Mouse (Mus musculus): ENCODE data around the gene Gm49380. TPM values are rescaled to one million over a fixed set of nuclear protein-coding genes. Genes with fewer than 3 reads are reported as not detected.

Gm49380 gene
- total and polyA plus RNA-seq, 3 experiments: 0.24 TPM; not detected in 2

- TF ChIP-seq ELF1 (IDR thresholded peaks at IDR 0.05; ENCODE audit: low read depth, low read length) (no peak; the same call in 1 of the 2 replicates), MAZ (IDR thresholded peaks at IDR 0.05; ENCODE audit: low read depth, low read length) (peak; percentile 89; the same call in 1 of the 2 replicates), MXI1 (IDR thresholded peaks at IDR 0.05; ENCODE audit: low read depth, low read length) (no peak; the same call in 1 of the 2 replicates)
Measured at GRCm38 (mm10) chr9:44043708-44044425, 69.4 kb downstream of the Gm49380 start (continued).

- peak within 1 kb of the TSS; percentile 61 for H3K27ac ChIP-seq (ENCODE audit: control insufficient read depth, low read depth, low read length)
- TF ChIP-seq GATA1 (IDR thresholded peaks at IDR 0.05; ENCODE audit: low read depth, low read length) (no peak), ELF1 (IDR thresholded peaks at IDR 0.05; ENCODE audit: low read depth, low read length) (no peak), ZKSCAN1 (IDR thresholded peaks at IDR 0.05; ENCODE audit: low read depth, low read length) (no peak), CHD2 (IDR thresholded peaks at IDR 0.05; ENCODE audit: low read length) (no peak)
- peak within 1 kb of the TSS; percentile 13 to 35; a peak in 2 of 4 replicates for H3K4me3 ChIP-seq (ENCODE audit: control insufficient read depth in 1 of 2, insufficient read depth in 1 of 2, low read depth in 2 of 2, low read length in 2 of 2)
- H3K79me2 ChIP-seq (ENCODE audit: control insufficient read depth, insufficient read depth, low read length, poor library complexity): no peaks in the 10 kb centered on the region
- peak; percentile 23 for DNase-seq (ENCODE audit: low read depth, low spot score)
- H3K9me3 ChIP-seq (replicated peaks; ENCODE audit: insufficient read depth, low read length): no peaks in the 10 kb centered on the region
- H3K36me3 ChIP-seq (ENCODE audit: control insufficient read depth in 1 of 2, insufficient read depth in 2 of 2, low read length in 2 of 2): peaks cover 0 to 29% of the 10 kb centered on the region in 2 experiments; a peak in 2 of 4 replicates
- H3K4me1 ChIP-seq (ENCODE audit: control insufficient read depth in 1 of 2, insufficient read depth in 2 of 2, low read length in 2 of 2): peaks cover 5 to 33% of the 10 kb centered on the region in 2 experiments
- H3K27me3 ChIP-seq (ENCODE audit: control insufficient read depth in 1 of 2, insufficient read depth in 2 of 2, low read length in 2 of 2): no peaks in the 10 kb centered on the region
- H3K9ac ChIP-seq (ENCODE audit: control insufficient read depth, low read depth, low read length, poor library complexity, severe bottlenecking): peak within 1 kb of the TSS; percentile 33
Measured at GRCm38 (mm10) chr9:44042836-44043707, 70.2 kb downstream of the Gm49380 start, which contains the start of gene Thy1. TSS of gene Thy1 (plus strand) at chr9:44043384.

- no peaks in the 10 kb centered on the region for H3K9me3 ChIP-seq (replicated peaks; ENCODE audit: insufficient read depth, low read length)
- no peak overlapping the region for H3K4me3 ChIP-seq (ENCODE audit: control insufficient read depth in 1 of 2, insufficient read depth in 1 of 2, low read depth in 2 of 2, low read length in 2 of 2)
- no peaks in the 10 kb centered on the region for H3K79me2 ChIP-seq (ENCODE audit: control insufficient read depth, insufficient read depth, low read length, poor library complexity)
- H3K4me1 ChIP-seq (ENCODE audit: control insufficient read depth in 1 of 2, insufficient read depth in 2 of 2, low read length in 2 of 2): peaks cover 5 to 28% of the 10 kb centered on the region in 2 experiments
- no peak overlapping the region for H3K27ac ChIP-seq (ENCODE audit: control insufficient read depth, low read depth, low read length)
- no peak for DNase-seq (ENCODE audit: low read depth, low spot score)
- peaks cover 0 to 26% of the 10 kb centered on the region in 2 experiments; a peak in 2 of 4 replicates for H3K36me3 ChIP-seq (ENCODE audit: control insufficient read depth in 1 of 2, insufficient read depth in 2 of 2, low read length in 2 of 2)
- H3K27me3 ChIP-seq (ENCODE audit: control insufficient read depth in 1 of 2, insufficient read depth in 2 of 2, low read length in 2 of 2): no peaks in the 10 kb centered on the region
- no peak overlapping the region for H3K9ac ChIP-seq (ENCODE audit: control insufficient read depth, low read depth, low read length, poor library complexity, severe bottlenecking)
- no peak for TF ChIP-seq MYC (IDR thresholded peaks at IDR 0.05; ENCODE audit: low read depth, low read length)
- TF ChIP-seq MXI1 (IDR thresholded peaks at IDR 0.05; ENCODE audit: low read depth, low read length): no peak
- no peak for TF ChIP-seq ETS1 (IDR thresholded peaks at IDR 0.05; ENCODE audit: low read depth, low read length)
- no peak for TF ChIP-seq NRF1 (IDR thresholded peaks at IDR 0.05; ENCODE audit: insufficient read depth, low read depth, low read length, poor library complexity, severe bottlenecking)
- TF ChIP-seq POLR2A (IDR thresholded peaks at IDR 0.05; ENCODE audit: control insufficient read depth in 1 of 2, insufficient read depth in 1 of 2, low read depth in 1 of 2, low read length in 2 of 2, poor library complexity in 1 of 2): no peak
- no peak for TF ChIP-seq ZNF384 (IDR thresholded peaks at IDR 0.05; ENCODE audit: low read depth, low read length)
Measured at GRCm38 (mm10) chr9:44042396-44042680, 71.0 kb downstream of the Gm49380 start.
